7 mouse cellular contexts compared by ENCODE assay signal in genomic region chr14:57911787-57912186, GRCm38 (mm10). TPM values are rescaled to one million over a fixed set of nuclear protein-coding genes. Genes with fewer than 3 reads are reported as not detected.
DNase-seq lines count a peak whose midpoint lies in the region; ATAC-seq and TF ChIP-seq lines count a peak whose summit lies in the region.
"Not testable (repeated sequence)": the region's sequence is repeated elsewhere in the genome, so short reads cannot be mapped to it uniquely, and the experiment has no call there.

No protein-coding gene starts in this region.

- H3K9ac ChIP-seq in liver, embryonic 13.5 days; stomach, postnatal 0 days (ENCODE audit: low read length): not testable (repeated sequence)

- not testable (repeated sequence) for ATAC-seq in liver, embryonic 13.5 days (ENCODE audit: low read depth)
- peak; percentile 45 for ATAC-seq in megakaryocyte-erythroid progenitor cell, adult 5-6 weeks (replicated peaks; ENCODE audit: low FRiP score, low TSS enrichment, poor library complexity, severe bottlenecking)
- 0 out of 2 replicates have a peak, but pooled peaks have one; percentile 1 for ATAC-seq in stomach, postnatal 0 days (ENCODE audit: low FRiP score, low TSS enrichment)

- not testable (repeated sequence) for TF ChIP-seq EP300 in stomach, postnatal 0 days (optimal IDR thresholded peaks at IDR 0.05)

- TF ChIP-seq CTCF in stomach, postnatal 0 days (IDR thresholded peaks at IDR 0.05; ENCODE audit: low read depth), result not testable (repeated sequence)

- not testable (repeated sequence) for H3K36me3 ChIP-seq in liver, embryonic 13.5 days; stomach, postnatal 0 days (ENCODE audit: control insufficient read depth, insufficient read depth, low read length)

- not testable (repeated sequence) for H3K4me3 ChIP-seq in liver, embryonic 13.5 days (replicated peaks); stomach, postnatal 0 days (ENCODE audit: low read depth, low read length)

- H3K27me3 ChIP-seq in liver, embryonic 13.5 days; stomach, postnatal 0 days (ENCODE audit: control insufficient read depth, insufficient read depth, low read length): not testable (repeated sequence)

- H3K4me2 ChIP-seq in liver, embryonic 13.5 days; stomach, postnatal 0 days (replicated peaks; ENCODE audit: low read depth): not testable (repeated sequence)

- DNase-seq in 3T3-L1 (ENCODE audit: low read depth, low spot score), result peak; percentile 21
- peak; percentile 58 for DNase-seq in ES-CJ7 (ENCODE audit: low read depth, low spot score)
- peak; percentile 68 for DNase-seq in R1 (ENCODE audit: low read depth, low spot score)
- DNase-seq in induced T-regulatory cell, adult 2 months (ENCODE audit: low read depth), result peak; percentile 24
- DNase-seq in liver, embryonic 13.5 days, result peak; percentile 14
- DNase-seq in stomach, postnatal 0 days (ENCODE audit: low spot score), result not testable (repeated sequence)

- not testable (repeated sequence) for H3K9me3 ChIP-seq in liver, embryonic 13.5 days (replicated peaks); stomach, postnatal 0 days (ENCODE audit: control insufficient read depth, low read length)

- peaks cover 29% of the 10 kb centered on the region for H3K4me1 ChIP-seq in liver, embryonic 13.5 days (replicated peaks)
- not testable (repeated sequence) for H3K4me1 ChIP-seq in stomach, postnatal 0 days (replicated peaks; ENCODE audit: control insufficient read depth, insufficient read depth)

- H3K27ac ChIP-seq in liver, embryonic 13.5 days; stomach, postnatal 0 days (replicated peaks): not testable (repeated sequence)

RNA-seq across cellular contexts. Expression of gene Zdhhc20, which starts 21.7 kb away (rescaled TPM):
- polyA plus RNA-seq in liver, embryonic 13.5 days (2015; fragmentation: Nextera tagmentation; extraction: Ambion mirVana), result 11.4 and 14.4 TPM in 2 replicates
- total RNA-seq in megakaryocyte-erythroid progenitor cell, adult 5-6 weeks (2014; fragmentation: Nextera tagmentation), result 13.0 and 15.2 TPM in 2 replicates
- total RNA-seq in megakaryocyte-erythroid progenitor cell, adult 5-6 weeks (2017), result 16.8 and 24.5 TPM in 2 replicates
- polyA plus RNA-seq in stomach, postnatal 0 days (2015; fragmentation: Nextera tagmentation; extraction: Ambion mirVana), result 46.0 and 48.6 TPM in 2 replicates
